Mouse (Mus musculus) liver, adult 2 months (tissue): ENCODE data around the gene Ola1. TPM values are rescaled to one million over a fixed set of nuclear protein-coding genes. Genes with fewer than 3 reads are reported as not detected.

ENCODE experiments used
- DNase-seq: peaks from one replicate; pipeline ENCODE4 v3.0.0-alpha.2; 2011; ENCODE audit warnings: low read depth, low spot score; ENCODE audit errors: extremely low read depth
- H3K27ac ChIP-seq: fragments of 200-500 bp; replicated peaks from 2 replicates; pipeline ENCODE4 v1.5.1; 2012; ENCODE audit warnings: low read depth, mild to moderate bottlenecking, control low read depth, inconsistent platforms, low read length; ENCODE audit not compliant: insufficient read depth
- H3K27me3 ChIP-seq: fragments of 200-500 bp; 2 replicates; pipeline ENCODE4 v1.6.1; 2012; ENCODE audit warnings: mild to moderate bottlenecking, moderate library complexity, low read length, inconsistent platforms; ENCODE audit not compliant: control insufficient read depth, insufficient read depth
- H3K36me3 ChIP-seq: fragments of 200-500 bp; 2 replicates; pipeline ENCODE4 v1.6.1; 2012; ENCODE audit warnings: low read length, inconsistent platforms; ENCODE audit not compliant: control insufficient read depth, insufficient read depth
- H3K4me1 ChIP-seq: fragments of 200-500 bp; 2 replicates; pipeline ENCODE4 v1.6.1; 2011; ENCODE audit warnings: low read length; ENCODE audit not compliant: control insufficient read depth, insufficient read depth
- H3K4me3 ChIP-seq: fragments of 200-500 bp; 2 replicates; pipeline ENCODE4 v1.5.1; 2011; ENCODE audit warnings: low read depth, mild to moderate bottlenecking, control low read depth, low read length, moderate library complexity; ENCODE audit not compliant: insufficient read depth
- H3K79me2 ChIP-seq: fragments of 200-500 bp; 2 replicates; pipeline ENCODE4 v1.6.1; 2012; ENCODE audit warnings: inconsistent platforms, mild to moderate bottlenecking, low read length, moderate library complexity; ENCODE audit not compliant: control insufficient read depth, insufficient read depth
- H3K9ac ChIP-seq: fragments of 200-500 bp; 2 replicates; pipeline ENCODE4 v1.6.1; 2012; ENCODE audit warnings: low read depth, mild to moderate bottlenecking, control low read depth, inconsistent platforms, low read length
- CTCF ChIP-seq: fragments of 200-500 bp; IDR thresholded peaks from 2 replicates; pipeline ENCODE4 v1.5.1; 2011; ENCODE audit warnings: low read depth, low read length, control low read depth
- POLR2A ChIP-seq: fragments of 200-500 bp; IDR thresholded peaks from 2 replicates; pipeline ENCODE4 v1.6.1; 2011; ENCODE audit warnings: low read length, control low read depth; ENCODE audit not compliant: insufficient read depth; ENCODE audit errors: extremely low read depth
- WGBS: fragments of 180-500 bp; shearing (Covaris S2); methylation state at CpG from one replicate; pipeline ENCODE4 v1.1.7; 2018; 5-methylcytosine and 5-hydroxymethylcytosine counted together
- polyA plus RNA-seq: library from polyadenylated mRNA; depleted of rRNA; stranded (reverse); fragments of >200 nt; gene quantifications from 2 replicates; pipeline ENCODE4 v1.2.3, GENCODE M21; 2012
- total RNA-seq: library from RNA; depleted of rRNA; stranded (reverse); fragments of >200 nt; gene quantifications from 2 replicates; pipeline ENCODE4 v1.2.3, GENCODE M21; 2014

Ola1 gene
- total and polyA plus RNA-seq, 2 experiments = 3.9 to 32.2 TPM

- Histone ChIP-seq H3K36me3 (no peaks in the 10 kb centered on the region), H3K79me2 (no peaks in the 10 kb centered on the region), H3K4me3 (no peak overlapping the region), H3K27ac (no peak overlapping the region), H3K9ac (no peak overlapping the region), H3K4me1 (no peaks in the 10 kb centered on the region), H3K27me3 (peaks cover 24% of the 10 kb centered on the region; the same call in 1 of the 2 replicates)
- WGBS = 12% methylated on average over 11 of the region's 11 CpGs
- TF ChIP-seq POLR2A (no peak), CTCF (no peak)
- no peak for DNase-seq
Measured at GRCm38 (mm10) chr2:73264611-73265195, 46.0 kb upstream of the Ola1 start.

GRCm38 (mm10) chr2:73263794-73264610 lies 45.3 kb upstream of the Ola1 start:
- 5% methylated on average over 38 of the region's 38 CpGs for WGBS
- Histone ChIP-seq H3K9ac (no peak overlapping the region), H3K79me2 (no peaks in the 10 kb centered on the region), H3K4me3 (no peak overlapping the region), H3K27me3 (peaks cover 24% of the 10 kb centered on the region; the same call in 1 of the 2 replicates), H3K4me1 (no peaks in the 10 kb centered on the region), H3K27ac (no peak overlapping the region), H3K36me3 (no peaks in the 10 kb centered on the region)
- DNase-seq = no peak
- TF ChIP-seq POLR2A (no peak), CTCF (no peak)

GRCm38 (mm10) chr2:73263172-73263765 lies 44.5 kb upstream of the Ola1 start:
- Histone ChIP-seq H3K79me2 (no peaks in the 10 kb centered on the region), H3K27me3 (peaks cover 23% of the 10 kb centered on the region; the same call in 1 of the 2 replicates), H3K9ac (no peak overlapping the region), H3K27ac (no peak overlapping the region), H3K4me1 (no peaks in the 10 kb centered on the region), H3K4me3 (no peak overlapping the region), H3K36me3 (no peaks in the 10 kb centered on the region)
- TF ChIP-seq CTCF = no peak
- TF ChIP-seq POLR2A = no peak
- no peak for DNase-seq
- 13% methylated on average over 16 of the region's 16 CpGs for WGBS

GRCm38 (mm10) chr2:73248701-73249100 lies 30.0 kb upstream of the Ola1 start:
- no peaks in the 10 kb centered on the region for H3K4me1 ChIP-seq
- H3K4me3 ChIP-seq = no peak overlapping the region
- no peaks in the 10 kb centered on the region for H3K79me2 ChIP-seq
- peaks cover 3% of the 10 kb centered on the region; the same call in 1 of the 2 replicates for H3K27me3 ChIP-seq
- DNase-seq = no peak
- H3K27ac ChIP-seq = no peak overlapping the region
- 87% methylated on average over 4 of the region's 4 CpGs for WGBS
- no peak overlapping the region for H3K9ac ChIP-seq
- no peak for TF ChIP-seq POLR2A
- TF ChIP-seq CTCF = no peak
- H3K36me3 ChIP-seq = no peaks in the 10 kb centered on the region

GRCm38 (mm10) chr2:73241299-73241698 lies 22.6 kb upstream of the Ola1 start:
- no peaks in the 10 kb centered on the region for H3K4me1 ChIP-seq
- no peak overlapping the region for H3K9ac ChIP-seq
- H3K79me2 ChIP-seq = no peaks in the 10 kb centered on the region
- no peak overlapping the region for H3K27ac ChIP-seq
- peaks cover 2% of the 10 kb centered on the region; the same call in 1 of the 2 replicates for H3K27me3 ChIP-seq
- TF ChIP-seq POLR2A = no peak
- no peak for TF ChIP-seq CTCF
- no peak for DNase-seq
- 68% methylated on average over 4 of the region's 4 CpGs for WGBS
- no peaks in the 10 kb centered on the region for H3K36me3 ChIP-seq
- H3K4me3 ChIP-seq = no peak overlapping the region
